Comparison of ENCODE assay signal across 27 mouse cellular contexts in the genomic region with DNA sequence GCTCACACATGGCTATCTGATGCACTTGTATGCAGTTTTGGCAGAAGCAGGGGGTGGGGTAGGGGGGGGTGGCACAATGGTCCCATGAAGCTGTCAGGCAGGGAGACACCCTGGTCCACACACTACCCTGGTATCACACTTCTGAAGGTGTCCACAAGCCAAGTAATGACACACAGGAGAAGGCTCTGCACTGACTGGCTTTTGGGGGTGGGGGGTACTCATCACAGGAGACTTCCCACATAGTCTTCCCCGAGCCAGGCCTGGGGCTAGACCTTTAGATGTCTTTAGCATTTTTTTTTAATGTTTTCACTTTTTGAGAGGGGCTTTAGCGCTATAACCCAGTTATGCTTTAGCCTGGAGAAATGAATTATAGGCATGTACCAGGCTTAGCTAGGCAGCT. TPM values are rescaled to one million over a fixed set of nuclear protein-coding genes. Genes with fewer than 3 reads are reported as not detected.
"Had no signal": no experiment of that assay in that cellular context is flagged by ENCODE, and none has a peak within 500 bp of the region (broad histone marks: within the 10 kb centered on the region; RNA-seq: fewer than 3 reads in every experiment).

No protein-coding gene starts in this region.

- DNase-seq: gastrocnemius, postnatal 14 days; gastrocnemius, postnatal 36 days; heart, adult 18-20 months; kidney, adult 11 months; kidney, adult 2 months; kidney, adult 9 months; kidney, postnatal 14 days; kidney, postnatal 36 days; layer of hippocampus, adult 9-11 months; layer of hippocampus, postnatal 36 days; left cerebral cortex, postnatal 4 days; liver; liver, embryonic 13.5 days had no signal

- H3K4me3 ChIP-seq: heart, embryonic 13.5 days; heart, embryonic 15.5 days; hindbrain, embryonic 13.5 days; hindbrain, embryonic 15.5 days; kidney, embryonic 15.5 days; limb, embryonic 12.5 days; liver, embryonic 13.5 days had no signal

- H3K4me1 ChIP-seq: hindbrain, embryonic 13.5 days; hindbrain, embryonic 15.5 days; kidney, embryonic 15.5 days; limb, embryonic 12.5 days had no signal

- ATAC-seq: hindbrain, postnatal 0 days; intestine, embryonic 16.5 days had no signal

- H3K9ac ChIP-seq: heart, embryonic 13.5 days; heart, embryonic 15.5 days; hindbrain, embryonic 13.5 days; hindbrain, embryonic 15.5 days; kidney, embryonic 15.5 days; limb, embryonic 12.5 days; liver, embryonic 13.5 days had no signal

- H3K27ac ChIP-seq: heart, embryonic 13.5 days; heart, embryonic 15.5 days; hindbrain, embryonic 13.5 days; hindbrain, embryonic 15.5 days; hindbrain, postnatal 0 days; kidney, embryonic 15.5 days; kidney, postnatal 0 days; limb, embryonic 12.5 days; liver, embryonic 13.5 days had no signal

- H3K27me3 ChIP-seq: heart, embryonic 13.5 days; heart, embryonic 15.5 days; hindbrain, embryonic 13.5 days; hindbrain, embryonic 15.5 days; kidney, embryonic 15.5 days; limb, embryonic 12.5 days; liver, embryonic 13.5 days had no signal

- H3K4me2 ChIP-seq: heart, embryonic 11.5 days; heart, embryonic 13.5 days; heart, embryonic 15.5 days; hindbrain, embryonic 13.5 days; hindbrain, embryonic 15.5 days; kidney, embryonic 15.5 days; limb, embryonic 12.5 days; liver, embryonic 11.5 days; liver, embryonic 13.5 days had no signal

- H3K9me3 ChIP-seq: heart, embryonic 13.5 days; heart, embryonic 15.5 days; hindbrain, embryonic 13.5 days; hindbrain, embryonic 15.5 days; kidney, embryonic 15.5 days; limb, embryonic 12.5 days; liver, embryonic 13.5 days had no signal

RNA-seq across cellular contexts. Expression of a gene that starts 28.1 kb away (rescaled TPM):
- total RNA-seq: gastrocnemius, adult 8-10 months; gastrocnemius, postnatal 14 days; gastrocnemius, postnatal 36 days; heart, adult 18-20 months; heart, postnatal 25 days had no signal
- polyA plus RNA-seq: large intestine, adult 2 months had no signal
